Mouse (Mus musculus) left cerebral cortex, adult 8-10 months (tissue): ENCODE measurements around the gene Mfng. TPM values are rescaled to one million over a fixed set of nuclear protein-coding genes. Genes with fewer than 3 reads are reported as not detected.

Source experiments
- DNase-seq, 2 experiments: peaks; one replicate each; pipeline ENCODE4 v3.0.0; 2022; ENCODE audit warnings: low spot score in 2 of 2
- total RNA-seq, 4 experiments: library from RNA; stranded (reverse); gene quantifications; 2 replicates each; pipeline ENCODE4 v1.2.4; 2022

Gene Mfng
- total RNA-seq, 4 experiments from 2014 or later, result 4.2 to 8.9 (median 6.4) TPM

DNA sequence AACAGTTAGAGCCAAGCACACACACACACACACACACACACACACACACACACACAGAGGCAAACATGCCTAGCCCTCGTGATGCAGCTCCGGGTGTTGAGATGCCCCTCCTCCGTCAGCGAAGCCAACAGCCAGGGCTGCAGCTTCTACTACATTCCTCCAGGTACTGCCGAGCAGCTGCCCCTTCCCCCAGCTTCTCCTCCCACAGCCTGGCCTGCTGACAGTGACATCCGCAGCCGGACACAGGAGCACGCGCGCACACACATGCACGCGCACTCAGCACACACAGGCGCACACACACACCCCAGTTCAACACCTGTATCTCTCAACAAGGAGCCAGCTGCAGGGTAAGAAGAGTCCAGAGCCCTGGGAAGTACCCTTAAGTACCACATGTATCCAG lies 56.3 kb downstream of the Mfng start:
- DNase-seq, result no peak

DNA sequence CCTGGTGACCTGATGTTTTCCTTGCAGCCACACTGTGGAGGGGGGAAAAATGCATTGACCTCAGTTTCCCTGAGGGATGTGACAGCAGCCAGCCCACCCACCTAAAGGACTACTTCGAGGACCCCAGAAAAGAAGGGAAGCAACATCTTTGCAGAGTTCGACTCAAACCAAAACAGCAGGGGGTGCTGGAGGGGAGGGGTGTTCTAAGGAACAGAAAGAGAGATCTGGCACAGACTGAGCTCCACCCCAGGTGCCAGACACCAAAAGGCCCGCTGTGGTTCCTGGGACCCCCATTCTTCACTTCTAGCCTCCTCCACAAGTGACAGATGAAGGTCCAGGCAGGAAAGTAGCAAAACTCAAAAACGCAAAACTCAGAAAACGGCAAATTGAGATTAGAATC lies 57.4 kb downstream of the Mfng start:
- no peak for DNase-seq

DNA sequence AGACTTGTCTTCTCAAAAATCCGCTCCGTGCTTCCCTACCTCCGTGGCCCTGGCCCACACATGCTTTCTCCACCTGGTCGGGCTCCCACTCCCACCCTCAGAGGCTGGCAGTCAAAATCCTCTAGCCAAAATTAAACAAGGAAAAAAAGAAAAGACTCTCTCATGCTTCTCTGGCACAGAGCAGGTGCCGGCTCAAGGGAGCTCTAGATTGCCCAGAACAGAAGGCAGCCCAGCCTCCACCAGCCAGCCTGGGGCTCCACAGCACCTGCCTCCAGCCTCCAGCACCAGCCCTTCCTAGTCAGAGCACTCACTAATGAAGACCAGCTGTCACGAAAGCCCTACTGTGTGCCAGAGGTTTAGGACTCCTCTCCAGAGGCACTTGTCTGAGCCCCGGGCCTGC lies 59.5 kb downstream of the Mfng start:
- no peak for DNase-seq

DNA sequence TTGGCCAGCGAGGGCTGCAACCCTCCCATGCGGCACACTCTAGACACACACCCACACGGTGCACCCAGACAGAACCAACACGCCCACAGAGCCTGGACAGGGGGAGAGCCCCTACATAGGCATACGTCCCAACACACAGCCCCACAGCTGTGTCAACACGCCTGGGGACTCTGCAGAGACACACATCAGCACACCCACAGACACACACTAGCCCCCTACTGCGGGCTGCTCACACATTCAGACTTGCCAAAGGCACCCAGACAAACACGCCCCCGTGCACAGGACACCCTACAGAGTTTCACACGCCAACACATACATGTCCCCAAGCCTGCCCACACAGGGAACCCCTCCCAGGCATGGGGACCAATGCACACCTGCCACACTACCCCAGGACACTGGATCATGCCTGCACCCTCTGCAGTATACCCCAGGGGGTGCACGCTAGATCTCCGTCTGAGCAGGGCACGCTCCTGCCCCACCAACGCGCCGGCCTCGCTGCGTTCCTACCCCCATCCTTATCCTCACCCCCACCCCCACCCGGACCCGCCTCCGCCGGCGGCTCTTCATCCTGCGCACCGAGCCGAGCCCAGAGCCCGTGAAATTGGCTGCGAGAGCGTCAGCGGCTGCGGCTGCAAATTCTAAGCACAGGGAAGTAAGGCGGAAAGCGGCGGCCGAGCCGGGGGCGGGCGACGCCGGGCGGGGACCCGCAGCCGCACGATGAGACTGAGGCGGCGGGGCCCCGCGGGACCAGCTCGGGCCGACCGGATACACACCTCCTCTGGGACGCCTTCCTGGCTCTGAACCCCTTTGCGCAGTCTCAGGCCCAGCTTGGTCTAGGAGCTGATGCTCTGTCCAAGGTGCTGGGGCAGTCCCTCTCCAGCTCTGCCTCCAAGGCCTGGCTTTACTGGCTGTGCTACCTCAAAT lies 60.7 kb downstream of the Mfng start:
- DNase-seq, result peak in 1 of 2 experiments; percentile 89

DNA sequence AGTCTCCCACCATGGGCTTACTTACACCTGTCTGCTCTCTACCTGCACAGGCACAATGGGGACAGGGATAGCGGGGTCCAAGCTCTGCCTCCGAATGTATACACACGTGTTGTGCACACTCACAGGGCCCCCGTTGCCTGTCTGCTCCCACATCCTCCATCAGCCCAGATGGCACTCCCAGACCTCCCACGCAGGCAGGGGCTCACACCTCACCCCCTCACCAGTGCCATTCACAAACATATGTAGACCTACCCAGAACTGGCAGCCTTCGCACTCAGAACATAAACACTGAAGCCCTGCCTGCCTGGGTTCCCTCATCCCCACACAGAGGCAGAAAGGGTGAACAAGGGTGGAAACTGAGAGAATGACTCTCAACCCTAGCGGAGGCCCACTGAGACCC lies 61.3 kb downstream of the Mfng start:
- peak; percentile 59 to 90 for DNase-seq

DNA sequence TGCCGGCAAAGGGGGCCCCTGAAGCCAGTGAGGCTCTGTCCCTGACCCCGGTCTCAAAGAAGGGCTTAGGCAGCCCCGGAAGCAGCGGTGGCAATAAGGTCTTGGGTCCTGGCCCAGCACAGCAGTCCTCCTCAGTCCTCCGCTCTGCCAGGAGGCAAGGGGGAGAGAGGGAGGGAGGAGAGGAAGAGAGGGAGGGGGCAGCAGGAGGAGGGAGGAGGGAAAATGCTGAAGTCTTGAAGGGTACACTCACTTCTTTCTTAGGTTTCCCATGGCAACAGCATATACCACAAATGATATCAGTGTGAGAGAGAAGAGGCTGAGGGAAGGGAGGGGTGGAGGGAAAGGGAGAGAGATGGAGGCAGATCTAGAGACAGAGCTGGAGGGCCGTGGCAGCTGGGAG lies 62.6 kb downstream of the Mfng start:
- DNase-seq, result peak in 1 of 2 experiments; percentile 64

DNA sequence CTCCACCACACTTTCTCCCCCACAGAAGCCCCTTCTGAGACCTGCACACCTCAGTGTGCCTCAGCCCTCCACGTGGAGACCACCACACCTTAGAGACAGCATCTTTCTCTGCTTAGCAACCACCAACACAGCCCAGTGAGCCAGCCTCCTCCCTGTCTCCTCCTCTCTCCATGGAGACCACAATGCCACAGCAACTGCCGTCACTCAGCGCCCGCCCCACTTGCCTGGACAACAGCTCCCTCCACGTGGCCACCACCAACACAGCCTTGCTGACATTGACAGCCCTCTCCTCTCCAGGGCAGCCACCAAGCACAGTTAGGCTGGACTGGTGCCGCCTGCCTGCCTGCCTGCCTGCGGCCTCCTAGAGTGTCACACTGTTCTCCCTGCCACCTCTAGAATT lies 63.5 kb downstream of the Mfng start:
- peak in 1 of 2 experiments; percentile 82 for DNase-seq

DNA sequence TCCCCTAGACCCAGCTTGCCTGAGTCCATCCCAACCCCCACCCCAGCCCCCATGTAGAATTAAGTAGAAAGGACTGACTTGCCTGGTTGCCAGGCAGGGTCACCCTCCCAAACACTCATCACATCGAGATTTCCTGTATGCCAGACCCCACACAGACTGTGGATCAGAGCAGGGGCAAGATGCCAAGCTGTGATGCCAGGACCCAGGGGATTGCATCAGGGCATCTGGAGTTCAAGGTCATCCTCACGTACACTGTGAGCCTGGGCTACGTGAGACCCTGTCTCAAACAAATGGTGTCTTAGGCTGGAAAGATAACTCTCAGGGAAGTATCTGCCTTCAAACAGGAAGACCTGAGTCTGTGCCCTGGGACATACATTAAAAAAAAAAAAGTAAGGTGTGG lies 66.6 kb downstream of the Mfng start:
- no peak for DNase-seq

Other genes starting within 250 kb of the Mfng start
- gene C1qtnf6, start 242.1 kb downstream of the Mfng start, total RNA-seq, result 1 to 10 TPM; 1.7 to 4.0 (median 2.0) TPM
- 10 to 100 TPM; 16.2 to 23.4 (median 18.3) TPM for gene Sstr3, start 228.8 kb downstream of the Mfng start, total RNA-seq
- gene Rac2, start 200.7 kb downstream of the Mfng start, total RNA-seq, result 1 to 10 TPM; 1.3 to 8.2 (median 4.9) TPM
- gene Cyth4, start 176.4 kb downstream of the Mfng start, total RNA-seq, result 10 to 100 TPM in 3 of 4 experiments, 1 to 10 TPM in 1; 9.1 to 26.0 (median 17.3) TPM
- gene Elfn2, start 54.7 kb downstream of the Mfng start, total RNA-seq, result 100 to 1,000 TPM; 136 to 151 (median 145) TPM
- 1 to 10 TPM; 4.9 to 5.4 (median 5.0) TPM for gene Card10, start 29.6 kb upstream of the Mfng start, total RNA-seq
- gene Cdc42ep1, start 69.1 kb upstream of the Mfng start, total RNA-seq, result 10 to 100 TPM; 16.8 to 22.9 (median 20.1) TPM
- not detected for gene Lgals2, start 82.1 kb upstream of the Mfng start, total RNA-seq
- 10 to 100 TPM; 53.5 to 64.7 (median 57.6) TPM for gene Gga1, start 103.7 kb upstream of the Mfng start, total RNA-seq
- gene Gm49510, start 126.2 kb upstream of the Mfng start, total RNA-seq, result under 1 TPM in 2 of 4 experiments, not detected in 2; 0.36 to 0.46 TPM
- gene Sh3bp1, start 126.3 kb upstream of the Mfng start, total RNA-seq, result 10 to 100 TPM; 26.2 to 38.6 (median 32.2) TPM
- gene Pdxp, start 140.4 kb upstream of the Mfng start, total RNA-seq, result 100 to 1,000 TPM; 157 to 176 (median 166) TPM
- gene Lgals1, start 153.2 kb upstream of the Mfng start, total RNA-seq, result 10 to 100 TPM; 19.2 to 31.4 (median 26.5) TPM
- gene Nol12, start 161.5 kb upstream of the Mfng start, total RNA-seq, result 10 to 100 TPM; 35.8 to 43.5 (median 39.9) TPM
- 10 to 100 TPM; 10.8 to 16.3 (median 11.7) TPM for gene Triobp, start 174.2 kb upstream of the Mfng start, total RNA-seq